Mouse (Mus musculus): ENCODE measurements around the gene Baiap2l1. TPM values are rescaled to one million over a fixed set of nuclear protein-coding genes. Genes with fewer than 3 reads are reported as not detected.
A peak's percentile ranks its signal among the peaks of the same experiment; 100 is the strongest.

Baiap2l1 gene
- polyA plus RNA-seq, 1 experiment from 2014 or later: 1.3 TPM

GRCm38 (mm10) chr5:144234222-144234621 is 123.7 kb downstream of the Baiap2l1 start:
- no peaks in the 10 kb centered on the region for H3K27me3 ChIP-seq
- no peaks in the 10 kb centered on the region for H3K36me3 ChIP-seq (ENCODE audit: poor library complexity, severe bottlenecking)
- H3K9me3 ChIP-seq (replicated peaks): no peaks in the 10 kb centered on the region
- no peak for ATAC-seq
- H3K9ac ChIP-seq: no peak overlapping the region
- H3K4me2 ChIP-seq: no peak overlapping the region
- WGBS: 79% methylated on average over 6 of the region's 6 CpGs
- no peak overlapping the region for H3K27ac ChIP-seq
- H3K4me1 ChIP-seq: no peaks in the 10 kb centered on the region
- no peak overlapping the region for H3K4me3 ChIP-seq

- no peak for ATAC-seq
- Histone ChIP-seq H3K27me3 (no peaks in the 10 kb centered on the region), H3K4me2 (no peak overlapping the region), H3K4me1 (no peaks in the 10 kb centered on the region), H3K9me3 (replicated peaks) (no peaks in the 10 kb centered on the region), H3K9ac (no peak overlapping the region), H3K4me3 (no peak overlapping the region), H3K36me3 (ENCODE audit: poor library complexity, severe bottlenecking) (no peaks in the 10 kb centered on the region), H3K27ac (no peak overlapping the region)
- 85% methylated on average over 5 of the region's 5 CpGs for WGBS
Measured at GRCm38 (mm10) chr5:144232531-144232930, 125.4 kb downstream of the Baiap2l1 start.

- no peak overlapping the region for H3K4me3 ChIP-seq
- no peak for ATAC-seq
- H3K9me3 ChIP-seq (replicated peaks): no peaks in the 10 kb centered on the region
- 89% methylated on average over 1 of the region's 1 CpGs for WGBS
- H3K27ac ChIP-seq: no peak overlapping the region
- H3K36me3 ChIP-seq (ENCODE audit: poor library complexity, severe bottlenecking): no peaks in the 10 kb centered on the region
- H3K9ac ChIP-seq: no peak overlapping the region
- H3K27me3 ChIP-seq: no peaks in the 10 kb centered on the region
- H3K4me1 ChIP-seq: no peaks in the 10 kb centered on the region
- no peak overlapping the region for H3K4me2 ChIP-seq
Measured at GRCm38 (mm10) chr5:144231410-144231809, 126.5 kb downstream of the Baiap2l1 start.

- 87% methylated on average over 7 of the region's 7 CpGs for WGBS
- no peaks in the 10 kb centered on the region for H3K9me3 ChIP-seq (replicated peaks)
- H3K4me2 ChIP-seq: no peak overlapping the region
- no peak overlapping the region for H3K4me3 ChIP-seq
- no peak for ATAC-seq
- no peaks in the 10 kb centered on the region for H3K36me3 ChIP-seq (ENCODE audit: poor library complexity, severe bottlenecking)
- no peaks in the 10 kb centered on the region for H3K27me3 ChIP-seq
- H3K9ac ChIP-seq: no peak overlapping the region
- H3K4me1 ChIP-seq: no peaks in the 10 kb centered on the region
- no peak overlapping the region for H3K27ac ChIP-seq
Measured at GRCm38 (mm10) chr5:144230216-144230615, 127.7 kb downstream of the Baiap2l1 start.

GRCm38 (mm10) chr5:144226220-144226619 is 131.7 kb downstream of the Baiap2l1 start:
- no peak overlapping the region for H3K9ac ChIP-seq
- H3K9me3 ChIP-seq (replicated peaks): no peaks in the 10 kb centered on the region
- H3K27ac ChIP-seq: no peak overlapping the region
- H3K4me3 ChIP-seq: no peak overlapping the region
- ATAC-seq: no peak
- WGBS: 34% methylated on average over 11 of the region's 11 CpGs
- H3K4me2 ChIP-seq: no peak overlapping the region
- H3K27me3 ChIP-seq: no peaks in the 10 kb centered on the region
- H3K36me3 ChIP-seq (ENCODE audit: poor library complexity, severe bottlenecking): no peaks in the 10 kb centered on the region
- H3K4me1 ChIP-seq: peaks cover 24% of the 10 kb centered on the region

GRCm38 (mm10) chr5:144223899-144224816 is 133.8 kb downstream of the Baiap2l1 start:
- Histone ChIP-seq H3K4me3 (peak overlapping the region; percentile 78), H3K9me3 (replicated peaks) (no peaks in the 10 kb centered on the region), H3K27me3 (no peaks in the 10 kb centered on the region), H3K9ac (peak overlapping the region; percentile 82), H3K4me1 (peaks cover 28% of the 10 kb centered on the region), H3K36me3 (ENCODE audit: poor library complexity, severe bottlenecking) (no peaks in the 10 kb centered on the region), H3K4me2 (peak overlapping the region; percentile 78), H3K27ac (peak overlapping the region; percentile 80)
- 27% methylated on average over 18 of the region's 18 CpGs for WGBS
- ATAC-seq: peak; percentile 39; the same call in 1 of the 2 replicates

- peak within 1 kb of the TSS; percentile 78 for H3K4me3 ChIP-seq
- H3K27me3 ChIP-seq: no peaks in the 10 kb centered on the region
- peak; percentile 98 for ATAC-seq
- H3K36me3 ChIP-seq (ENCODE audit: poor library complexity, severe bottlenecking): no peaks in the 10 kb centered on the region
- H3K4me1 ChIP-seq: peaks cover 28% of the 10 kb centered on the region
- peak within 1 kb of the TSS; percentile 82 for H3K9ac ChIP-seq
- H3K9me3 ChIP-seq (replicated peaks): no peaks in the 10 kb centered on the region
- peak within 1 kb of the TSS; percentile 78 for H3K4me2 ChIP-seq
- WGBS: under 1% methylated on average over 35 of the region's 37 CpGs
- H3K27ac ChIP-seq: peak within 1 kb of the TSS; percentile 80
Measured at GRCm38 (mm10) chr5:144223503-144223862, 134.4 kb downstream of the Baiap2l1 start, which contains the start of gene Tecpr1. Gene Tecpr1 (minus strand): TSS chr5:144223615.

- Histone ChIP-seq H3K4me2 (peak overlapping the region; percentile 78), H3K36me3 (ENCODE audit: poor library complexity, severe bottlenecking) (no peaks in the 10 kb centered on the region), H3K9me3 (replicated peaks) (no peaks in the 10 kb centered on the region), H3K4me3 (peak overlapping the region; percentile 78), H3K9ac (peak overlapping the region; percentile 82), H3K4me1 (peaks cover 28% of the 10 kb centered on the region), H3K27ac (peak overlapping the region; percentile 80), H3K27me3 (no peaks in the 10 kb centered on the region)
- ATAC-seq: peak; percentile 81
- WGBS: 4% methylated on average over 25 of the region's 25 CpGs
Measured at GRCm38 (mm10) chr5:144222811-144223502, 135.0 kb downstream of the Baiap2l1 start.

GRCm38 (mm10) chr5:144221305-144221704 is 136.6 kb downstream of the Baiap2l1 start:
- no peak for ATAC-seq
- Histone ChIP-seq H3K36me3 (ENCODE audit: poor library complexity, severe bottlenecking) (peaks cover 12% of the 10 kb centered on the region), H3K9ac (no peak overlapping the region), H3K4me3 (no peak overlapping the region), H3K9me3 (replicated peaks) (no peaks in the 10 kb centered on the region), H3K27me3 (no peaks in the 10 kb centered on the region), H3K4me2 (no peak overlapping the region), H3K27ac (no peak overlapping the region), H3K4me1 (peaks cover 28% of the 10 kb centered on the region)
- WGBS: 77% methylated on average over 4 of the region's 4 CpGs

GRCm38 (mm10) chr5:144219936-144220335 is 138.0 kb downstream of the Baiap2l1 start:
- H3K9me3 ChIP-seq (replicated peaks): no peaks in the 10 kb centered on the region
- peaks cover 23% of the 10 kb centered on the region for H3K36me3 ChIP-seq (ENCODE audit: poor library complexity, severe bottlenecking)
- no peak overlapping the region for H3K4me2 ChIP-seq
- no peak overlapping the region for H3K4me3 ChIP-seq
- no peaks in the 10 kb centered on the region for H3K27me3 ChIP-seq
- 92% methylated on average over 5 of the region's 5 CpGs for WGBS
- H3K9ac ChIP-seq: no peak overlapping the region
- no peak overlapping the region for H3K27ac ChIP-seq
- no peak for ATAC-seq
- peaks cover 28% of the 10 kb centered on the region for H3K4me1 ChIP-seq

GRCm38 (mm10) chr5:144219306-144219705 is 138.6 kb downstream of the Baiap2l1 start:
- no peak overlapping the region for H3K27ac ChIP-seq
- ATAC-seq: no peak
- H3K9ac ChIP-seq: no peak overlapping the region
- H3K27me3 ChIP-seq: no peaks in the 10 kb centered on the region
- H3K4me1 ChIP-seq: peaks cover 25% of the 10 kb centered on the region
- no peaks in the 10 kb centered on the region for H3K9me3 ChIP-seq (replicated peaks)
- peaks cover 30% of the 10 kb centered on the region for H3K36me3 ChIP-seq (ENCODE audit: poor library complexity, severe bottlenecking)
- WGBS: 82% methylated on average over 12 of the region's 12 CpGs
- H3K4me3 ChIP-seq: no peak overlapping the region
- H3K4me2 ChIP-seq: no peak overlapping the region

- H3K4me2 ChIP-seq: no peak overlapping the region
- no peak overlapping the region for H3K9ac ChIP-seq
- peaks cover 42% of the 10 kb centered on the region for H3K36me3 ChIP-seq (ENCODE audit: poor library complexity, severe bottlenecking)
- H3K4me1 ChIP-seq: peaks cover 20% of the 10 kb centered on the region
- H3K4me3 ChIP-seq: no peak overlapping the region
- WGBS: 91% methylated on average over 7 of the region's 7 CpGs
- no peak overlapping the region for H3K27ac ChIP-seq
- H3K9me3 ChIP-seq (replicated peaks): no peaks in the 10 kb centered on the region
- H3K27me3 ChIP-seq: no peaks in the 10 kb centered on the region
- no peak for ATAC-seq
Measured at GRCm38 (mm10) chr5:144218061-144218460, 139.9 kb downstream of the Baiap2l1 start.
